Mouse (Mus musculus): ENCODE data around the gene Col23a1.

- TF ChIP-seq CTCF (IDR thresholded peaks at IDR 0.05; ENCODE audit: extremely low read depth, insufficient read length, insufficient replicate concordance, low read depth, low read length) (no peak), POLR2A (IDR thresholded peaks at IDR 0.05; ENCODE audit: low read depth, low read length) (peak; percentile 99)
Measured at GRCm38 (mm10) chr11:51606447-51607095, 316.9 kb downstream of the Col23a1 start, which contains the start of gene Hnrnpab.
